8 mouse cellular contexts compared by ENCODE assay signal in genomic region chr12:85471920-85472655, GRCm38 (mm10). TPM values are rescaled to one million over a fixed set of nuclear protein-coding genes. Genes with fewer than 3 reads are reported as not detected.
DNase-seq lines count a peak whose midpoint lies in the region; ATAC-seq lines count a peak whose summit lies in the region.

No protein-coding gene starts in this region.

- under 1% methylated on average over 42 of the region's 42 CpGs for WGBS in embryonic facial prominence, embryonic 11.5 days
- under 1% methylated on average over 42 of the region's 42 CpGs for whole genome bisulfite sequencing in heart, embryonic 12.5 days
- under 1% methylated on average over 42 of the region's 42 CpGs for WGBS in kidney, embryonic 16.5 days
- 2% methylated on average over 42 of the region's 42 CpGs for WGBS in liver, embryonic 15.5 days (ENCODE audit: insufficient replicate concordance)
- under 1% methylated on average over 42 of the region's 42 CpGs for WGBS in stomach, embryonic 15.5 days

- no peaks in the 10 kb centered on the region for H3K9me3 ChIP-seq in embryonic facial prominence, embryonic 11.5 days (replicated peaks; ENCODE audit: control insufficient read depth, low read length)
- H3K9me3 ChIP-seq in heart, embryonic 12.5 days (replicated peaks) = no peaks in the 10 kb centered on the region
- no peaks in the 10 kb centered on the region for H3K9me3 ChIP-seq in kidney, embryonic 16.5 days (ENCODE audit: low read length)
- no peaks in the 10 kb centered on the region for H3K9me3 ChIP-seq in liver, embryonic 15.5 days (replicated peaks)
- H3K9me3 ChIP-seq in stomach, embryonic 15.5 days = no peaks in the 10 kb centered on the region

- H3K27ac ChIP-seq in embryonic facial prominence, embryonic 11.5 days (replicated peaks; ENCODE audit: low read depth, low read length) = no peak overlapping the region
- H3K27ac ChIP-seq in heart, embryonic 12.5 days (ENCODE audit: poor library complexity, severe bottlenecking) = peak overlapping the region; percentile 90
- peak overlapping the region; percentile 40 for H3K27ac ChIP-seq in kidney, embryonic 16.5 days (ENCODE audit: low read length)
- peak overlapping the region; percentile 33; the same call in 1 of the 2 replicates for H3K27ac ChIP-seq in liver, embryonic 15.5 days (replicated peaks)
- peak overlapping the region; percentile 88 for H3K27ac ChIP-seq in stomach, embryonic 15.5 days

- peak overlapping the region; percentile 53 for H3K4me3 ChIP-seq in embryonic facial prominence, embryonic 11.5 days (ENCODE audit: low read depth, low read length)
- H3K4me3 ChIP-seq in heart, embryonic 12.5 days = peak overlapping the region; percentile 61
- peak overlapping the region; percentile 64 for H3K4me3 ChIP-seq in kidney, embryonic 16.5 days (ENCODE audit: low read length)
- peak overlapping the region; percentile 66 for H3K4me3 ChIP-seq in liver, embryonic 15.5 days (replicated peaks)
- peak overlapping the region; percentile 55 for H3K4me3 ChIP-seq in stomach, embryonic 15.5 days (replicated peaks)

- peak overlapping the region; percentile 46 for H3K9ac ChIP-seq in embryonic facial prominence, embryonic 11.5 days (replicated peaks; ENCODE audit: low read length)
- H3K9ac ChIP-seq in heart, embryonic 12.5 days = peak overlapping the region; percentile 78
- peak overlapping the region; percentile 40 for H3K9ac ChIP-seq in kidney, embryonic 16.5 days (replicated peaks; ENCODE audit: low read length)
- 0 out of 2 replicates have a peak overlapping the region, but pooled peaks have one; percentile 25 for H3K9ac ChIP-seq in liver, embryonic 15.5 days
- 0 out of 2 replicates have a peak overlapping the region, but pooled peaks have one; percentile 23 for H3K9ac ChIP-seq in stomach, embryonic 15.5 days

- H3K27me3 ChIP-seq in embryonic facial prominence, embryonic 11.5 days (ENCODE audit: control insufficient read depth, insufficient read depth, low read length) = peaks cover 5% of the 10 kb centered on the region; the same call in 1 of the 2 replicates
- H3K27me3 ChIP-seq in heart, embryonic 12.5 days (replicated peaks) = peaks cover 6% of the 10 kb centered on the region; the same call in 1 of the 2 replicates
- H3K27me3 ChIP-seq in kidney, embryonic 16.5 days (ENCODE audit: insufficient read depth, low read length) = peaks cover 21% of the 10 kb centered on the region
- H3K27me3 ChIP-seq in liver, embryonic 15.5 days = peaks cover 95% of the 10 kb centered on the region
- H3K27me3 ChIP-seq in stomach, embryonic 15.5 days (replicated peaks) = peaks cover 9% of the 10 kb centered on the region; the same call in 1 of the 2 replicates

- H3K4me1 ChIP-seq in embryonic facial prominence, embryonic 11.5 days (ENCODE audit: control insufficient read depth, insufficient read depth, low read length) = no peaks in the 10 kb centered on the region
- H3K4me1 ChIP-seq in heart, embryonic 12.5 days (replicated peaks) = peaks cover 32% of the 10 kb centered on the region
- peaks cover 31% of the 10 kb centered on the region for H3K4me1 ChIP-seq in kidney, embryonic 16.5 days (ENCODE audit: insufficient read depth, low read length)
- H3K4me1 ChIP-seq in liver, embryonic 15.5 days (replicated peaks) = peaks cover 54% of the 10 kb centered on the region
- peaks cover 31% of the 10 kb centered on the region for H3K4me1 ChIP-seq in stomach, embryonic 15.5 days

- no peak; the same call in 1 of the 2 replicates for ATAC-seq in embryonic facial prominence, embryonic 11.5 days (replicated peaks; ENCODE audit: insufficient number of reproducible peaks, low FRiP score, low TSS enrichment, low read depth)
- peak; percentile 80 for ATAC-seq in heart, embryonic 12.5 days (ENCODE audit: insufficient number of reproducible peaks, low FRiP score)
- peak; percentile 69 for ATAC-seq in kidney, embryonic 16.5 days (ENCODE audit: low FRiP score, low TSS enrichment)
- peak; percentile 23; the same call in 1 of the 2 replicates for ATAC-seq in liver, embryonic 15.5 days (ENCODE audit: insufficient read depth)
- ATAC-seq in stomach, embryonic 15.5 days (ENCODE audit: insufficient read depth, low FRiP score, low read depth) = peak; percentile 43

- peak overlapping the region; percentile 96 for H3K4me2 ChIP-seq in embryonic facial prominence, embryonic 11.5 days (ENCODE audit: low read depth, low read length)
- peak overlapping the region; percentile 93 for H3K4me2 ChIP-seq in heart, embryonic 12.5 days
- H3K4me2 ChIP-seq in kidney, embryonic 16.5 days (replicated peaks; ENCODE audit: low read depth, low read length) = peak overlapping the region; percentile 93
- H3K4me2 ChIP-seq in liver, embryonic 15.5 days = peak overlapping the region; percentile 98
- H3K4me2 ChIP-seq in stomach, embryonic 15.5 days = peak overlapping the region; percentile 98

- no peaks in the 10 kb centered on the region for H3K36me3 ChIP-seq in embryonic facial prominence, embryonic 11.5 days (replicated peaks; ENCODE audit: control insufficient read depth, insufficient read depth, low read depth, low read length)
- peaks cover 5% of the 10 kb centered on the region; the same call in 1 of the 2 replicates for H3K36me3 ChIP-seq in heart, embryonic 12.5 days
- H3K36me3 ChIP-seq in kidney, embryonic 16.5 days (ENCODE audit: insufficient read depth, low read length) = no peaks in the 10 kb centered on the region
- H3K36me3 ChIP-seq in liver, embryonic 15.5 days (replicated peaks) = 0 out of 2 replicates have a peak, but pooled peaks cover 5% of the 10 kb centered on the region
- no peaks in the 10 kb centered on the region for H3K36me3 ChIP-seq in stomach, embryonic 15.5 days

- peak; percentile 90 for DNase-seq in 3134 (ENCODE audit: extremely low read depth, insufficient read length, low spot score)
- peak; percentile 82 for DNase-seq in adrenal gland, adult 8-10 months
- peak; percentile 73 for DNase-seq in embryonic facial prominence, embryonic 11.5 days (ENCODE audit: low spot score)
- DNase-seq in natural killer cell, adult 2 months (ENCODE audit: low spot score in 2 of 2) = peak; percentile 70 to 75

RNA-seq across cellular contexts. Expression of gene Fos, which starts 1.6 kb away (rescaled TPM):
- total RNA-seq in adrenal gland, adult 8-10 months (2022) = 10 to 100 TPM; 13.3 to 32.9 (median 13.7) TPM
- 1.1 and 1.6 TPM in 2 replicates for polyA plus RNA-seq in embryonic facial prominence, embryonic 11.5 days (2014; fragmentation: Nextera tagmentation; extraction: Ambion mirVana)
- polyA plus RNA-seq in heart, embryonic 12.5 days (2016; fragmentation: Nextera tagmentation; extraction: Ambion mirVana) = 5.9 and 8.1 TPM in 2 replicates
- 2.7 and 3.5 TPM in 2 replicates for polyA plus RNA-seq in kidney, embryonic 16.5 days (2015; fragmentation: Nextera tagmentation; extraction: Ambion mirVana)
- 1.5 and 1.7 TPM in 2 replicates for polyA plus RNA-seq in liver, embryonic 15.5 days (2015; fragmentation: Nextera tagmentation; extraction: Ambion mirVana)
- polyA plus RNA-seq in stomach, embryonic 15.5 days (2015; fragmentation: Nextera tagmentation; extraction: Ambion mirVana) = 10.5 and 16.4 TPM in 2 replicates

Comparison
In these comparisons a context has a peak if more than half of its experiments do, and no peak if none do; other contexts are left out.
1. H3K9ac ChIP-seq: peak in every context shown above with its lines; median percentile 78 in heart, embryonic 12.5 days; 46 in embryonic facial prominence, embryonic 11.5 days; 40 in kidney, embryonic 16.5 days; 25 in liver, embryonic 15.5 days; 23 in stomach, embryonic 15.5 days.